Mouse (Mus musculus) ES-E14 (cell line): ENCODE data around the gene Rreb1. TPM values are rescaled to one million over a fixed set of nuclear protein-coding genes. Genes with fewer than 3 reads are reported as not detected.

ENCODE experiments used
- DNase-seq: peaks from one replicate; pipeline ENCODE4 v3.0.0-alpha.2; 2013; ENCODE audit warnings: low read depth, low spot score
- H3K27ac ChIP-seq: 2 replicates; pipeline ENCODE4 v1.5.1; 2012; ENCODE audit warnings: low read depth, mild to moderate bottlenecking, low read length, moderate library complexity, mixed read lengths; ENCODE audit not compliant: poor library complexity, insufficient read depth, severe bottlenecking
- H3K36me3 ChIP-seq: 2 replicates; pipeline ENCODE4 v1.6.1; 2012; ENCODE audit warnings: mild to moderate bottlenecking, low read length, moderate library complexity, mixed read lengths; ENCODE audit not compliant: control insufficient read depth, poor library complexity, insufficient read depth, severe bottlenecking
- H3K4me1 ChIP-seq, 2 experiments: fragments of 150-350 bp in 1 of 2; sonication (generic) in 1 of 2; 2 replicates each; pipeline ENCODE4 v1.6.1; 2012; ENCODE audit warnings: low read length in 2 of 2, mild to moderate bottlenecking in 1 of 2, mixed read lengths in 1 of 2; ENCODE audit not compliant: control insufficient read depth in 2 of 2, insufficient read depth in 2 of 2, poor library complexity in 1 of 2
- H3K4me3 ChIP-seq, 2 experiments: fragments of 150-350 bp in 1 of 2; sonication (generic) in 1 of 2; 2 replicates each; pipeline ENCODE4 v1.5.1; 2012; ENCODE audit warnings: low read length in 2 of 2, low read depth in 1 of 2, mild to moderate bottlenecking in 1 of 2, mixed read lengths in 1 of 2; ENCODE audit not compliant: insufficient read depth in 1 of 2, poor library complexity in 1 of 2, severe bottlenecking in 1 of 2
- H3K9ac ChIP-seq: 2 replicates; pipeline ENCODE4 v1.6.1; 2012; ENCODE audit warnings: low read depth, mild to moderate bottlenecking, low read length, mixed read lengths; ENCODE audit not compliant: poor library complexity, insufficient read depth, severe bottlenecking
- H3K9me3 ChIP-seq: fragments of 150-350 bp; sonication (generic); 2 replicates; pipeline ENCODE4 v1.6.1; 2012; ENCODE audit warnings: low read depth, mild to moderate bottlenecking, low read length; ENCODE audit not compliant: control insufficient read depth, insufficient read depth
- CHD2 ChIP-seq: IDR thresholded peaks from 2 replicates; pipeline ENCODE4 v1.6.1; 2014; ENCODE audit warnings: mild to moderate bottlenecking, low read depth, low read length, inconsistent platforms
- HCFC1 ChIP-seq: IDR thresholded peaks from 2 replicates; pipeline ENCODE4 v1.6.1; 2012; ENCODE audit warnings: low read length, inconsistent platforms, borderline replicate concordance; ENCODE audit not compliant: insufficient read depth
- MAFK ChIP-seq: IDR thresholded peaks from 2 replicates; pipeline ENCODE4 v1.6.1; 2014; ENCODE audit warnings: mild to moderate bottlenecking, low read depth, low read length, inconsistent platforms; ENCODE audit not compliant: insufficient read depth
- ZC3H11A ChIP-seq: IDR thresholded peaks from 2 replicates; pipeline ENCODE4 v1.6.1; 2012; ENCODE audit warnings: low read depth, mild to moderate bottlenecking, inconsistent platforms, low read length, borderline replicate concordance
- ZNF384 ChIP-seq: IDR thresholded peaks from 2 replicates; pipeline ENCODE4 v1.6.1; 2012; ENCODE audit warnings: low read depth, low read length, inconsistent platforms
- in situ Hi-C, 2 experiments: fragments of 600-800 bp; cut with MboI; formaldehyde crosslinking; loops; one replicate each; pipeline ENCODE4 v1.15.1; 2025; ENCODE audit warnings: low sequenced_read_pairs in 2 of 2, inconsistent platforms in 1 of 2; ENCODE audit not compliant: unreplicated experiment in 2 of 2
- total RNA-seq: library from RNA; depleted of rRNA; stranded (reverse); fragments of 300-350 nt; gene quantifications from 2 replicates; pipeline ENCODE4 v1.2.3, GENCODE M21; 2012

Gene Rreb1
- total RNA-seq, 1 experiment = 14.7 TPM

DNA sequence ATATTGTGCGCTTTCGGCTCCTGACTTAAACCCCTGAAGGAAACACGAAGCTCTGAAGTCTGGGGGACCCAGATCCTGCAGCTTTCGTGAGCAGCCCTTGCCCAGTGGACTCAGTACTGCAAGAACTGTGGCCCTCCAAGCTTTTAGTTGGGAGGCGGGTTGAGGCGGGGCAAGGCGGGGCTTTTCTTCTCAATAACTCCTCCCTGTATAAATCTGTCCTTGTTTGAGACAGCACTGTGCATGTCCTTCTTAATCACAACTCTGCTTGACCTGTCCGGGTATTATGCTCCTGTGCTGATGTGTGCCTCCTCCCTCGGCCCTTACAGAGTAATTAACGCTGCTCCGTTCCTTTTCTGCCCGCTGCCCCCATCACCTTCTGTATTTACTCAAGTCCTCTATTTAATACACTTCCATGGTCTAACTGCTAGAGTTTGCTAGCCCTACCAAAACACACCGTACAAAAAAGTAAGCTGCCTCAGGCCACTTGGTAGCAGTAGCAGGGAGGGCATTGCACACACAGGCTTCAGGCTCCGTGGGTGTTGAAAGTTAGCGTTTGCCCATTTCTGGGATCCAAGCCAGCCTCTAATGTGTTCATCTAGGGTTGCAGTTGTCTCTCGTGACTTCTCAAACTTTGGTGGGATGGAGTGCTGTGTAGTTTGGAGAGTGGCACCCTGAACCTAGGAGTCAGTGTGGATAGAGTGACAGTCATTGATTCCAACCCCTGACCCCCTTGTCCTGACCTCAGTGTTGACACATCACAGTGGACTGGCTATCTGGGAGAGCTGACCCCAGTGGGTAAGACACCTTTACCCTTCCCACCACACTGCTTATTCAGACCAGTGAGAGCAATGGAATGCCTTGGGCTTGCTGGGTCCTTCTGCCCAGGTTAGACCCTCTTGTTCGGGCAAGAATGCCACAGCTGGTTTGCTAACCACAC is 164.0 kb downstream of the Rreb1 start:
- Histone ChIP-seq H3K4me3 (0 out of 4 replicates have a peak overlapping the region, but pooled peaks of 1 of the 2 experiments have one; percentile 9), H3K4me1 (peaks cover 0 to 10% of the 10 kb centered on the region in 2 experiments; a peak in 3 of 4 replicates), H3K36me3 (peaks cover 5% of the 10 kb centered on the region), H3K9ac (no peak overlapping the region), H3K27ac (no peak overlapping the region), H3K9me3 (no peaks in the 10 kb centered on the region)
- no peak for TF ChIP-seq CHD2
- no peak for TF ChIP-seq HCFC1
- TF ChIP-seq ZC3H11A = no peak
- TF ChIP-seq ZNF384 = no peak
- no peak for TF ChIP-seq MAFK
- in situ Hi-C loops = no loop called here
- no peak for DNase-seq

DNA sequence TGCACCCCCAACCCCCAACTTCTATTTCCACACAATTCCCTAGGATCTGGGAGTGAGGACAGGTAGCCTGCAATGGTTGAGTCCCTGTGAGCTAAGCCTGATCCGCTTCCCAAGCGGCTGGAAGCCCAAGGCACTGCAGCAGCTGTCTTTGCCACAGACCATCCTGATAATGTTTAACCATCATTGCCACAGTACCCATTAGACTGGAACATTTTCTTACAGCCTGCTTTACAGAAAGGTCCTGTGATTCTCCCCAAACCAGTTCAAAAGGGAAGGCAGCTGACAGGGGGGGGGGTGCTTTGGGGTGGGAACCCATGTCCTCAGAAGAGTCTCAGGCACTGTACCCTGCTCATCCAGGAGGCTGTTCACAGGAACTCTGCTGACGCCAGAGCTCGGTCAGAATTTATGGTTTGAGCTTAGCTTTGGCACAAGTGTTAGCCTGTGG is 164.7 kb downstream of the Rreb1 start:
- no peaks in the 10 kb centered on the region for H3K9me3 ChIP-seq

DNA sequence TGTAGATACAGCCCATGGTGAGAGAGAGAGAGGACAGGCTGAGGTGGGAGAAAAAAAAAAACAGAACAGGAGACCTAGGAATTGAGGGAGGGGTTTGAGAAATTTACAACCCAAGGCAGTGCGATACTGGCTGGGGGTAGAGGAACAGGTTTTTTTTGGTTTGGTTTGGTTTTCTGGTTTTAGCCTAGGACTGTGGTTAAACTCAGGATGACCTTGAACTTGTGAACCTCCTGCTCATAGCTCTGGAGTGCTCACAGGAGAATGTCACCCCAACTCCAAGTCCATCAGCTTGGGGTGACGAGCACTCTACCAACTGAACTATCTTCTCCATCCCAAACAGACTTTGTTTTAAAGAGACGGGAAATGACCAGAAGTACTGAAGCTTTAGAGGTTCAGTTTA is 165.3 kb downstream of the Rreb1 start:
- DNase-seq = no peak
- in situ Hi-C loops = no loop called here
- Histone ChIP-seq H3K9me3 (no peaks in the 10 kb centered on the region), H3K4me1 (peaks cover 0 to 10% of the 10 kb centered on the region in 2 experiments; a peak in 3 of 4 replicates), H3K9ac (no peak overlapping the region), H3K27ac (no peak overlapping the region), H3K36me3 (peaks cover 17% of the 10 kb centered on the region), H3K4me3 (no peak overlapping the region)
- no peak for TF ChIP-seq ZNF384
- no peak for TF ChIP-seq ZC3H11A

More for the DNA sequence above, 164.7 kb downstream of the Rreb1 start:
- in situ Hi-C loops = no loop called here
- Histone ChIP-seq H3K4me3 (no peak overlapping the region), H3K9ac (no peak overlapping the region), H3K27ac (no peak overlapping the region), H3K36me3 (peaks cover 11% of the 10 kb centered on the region), H3K4me1 (peaks cover 0 to 10% of the 10 kb centered on the region in 2 experiments; a peak in 3 of 4 replicates)
- TF ChIP-seq ZC3H11A (no peak), HCFC1 (no peak), MAFK (no peak), ZNF384 (no peak), CHD2 (no peak)
- DNase-seq = no peak

DNA sequence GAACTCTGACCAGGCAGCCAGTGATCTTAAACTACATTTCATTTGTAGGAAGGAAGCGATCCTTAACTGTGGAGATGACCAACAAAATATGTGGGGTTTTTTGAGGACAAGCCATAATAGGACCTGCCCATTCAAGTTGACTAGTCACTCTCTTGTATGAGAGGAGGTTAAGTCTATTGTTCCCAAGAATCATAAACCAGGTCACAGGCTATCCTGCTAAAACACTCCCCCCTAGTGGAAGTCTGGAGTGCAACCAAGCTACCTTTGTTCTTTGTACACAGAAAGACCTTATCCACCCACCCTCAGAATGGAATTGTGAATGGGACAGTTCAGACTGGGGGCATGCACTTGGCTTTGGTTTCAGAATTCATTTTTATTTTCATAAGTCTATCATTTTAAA is 166.1 kb downstream of the Rreb1 start:
- DNase-seq = no peak
- Histone ChIP-seq H3K9me3 (no peaks in the 10 kb centered on the region), H3K4me1 (peaks cover 0 to 10% of the 10 kb centered on the region in 2 experiments; a peak in 3 of 4 replicates), H3K27ac (no peak overlapping the region), H3K4me3 (no peak overlapping the region), H3K9ac (no peak overlapping the region), H3K36me3 (peaks cover 24% of the 10 kb centered on the region)
- TF ChIP-seq MAFK (no peak), HCFC1 (no peak), ZC3H11A (peak; percentile 56; the same call in 1 of the 2 replicates), ZNF384 (no peak), CHD2 (no peak)
- in situ Hi-C loops = no loop called here
